Mouse (Mus musculus) intestine, embryonic 14.5 days (tissue): ENCODE measurements around the gene Fndc7. TPM values are rescaled to one million over a fixed set of nuclear protein-coding genes. Genes with fewer than 3 reads are reported as not detected.
"Not testable (repeated sequence)": the region's sequence is repeated elsewhere in the genome, so short reads cannot be mapped to it uniquely, and the experiment has no call there.

ENCODE experiments used
- ATAC-seq: fragments of 200-750 bp; cut with Nextera tagmentation; replicated peaks from 2 replicates; pipeline ENCODE4 v1.8.0; 2017; ENCODE audit warnings: low read depth, moderate number of reproducible peaks, moderate TSS enrichment, moderate library complexity; ENCODE audit not compliant: low FRiP score, low TSS enrichment
- DNase-seq: peaks from one replicate; pipeline ENCODE4 v3.0.0-alpha.2; 2018; ENCODE audit warnings: low spot score
- H3K27ac ChIP-seq: fragments of 300-500 bp; sonication (generic); 2 replicates; pipeline ENCODE4 v1.5.1; 2014; ENCODE audit warnings: low read depth, mild to moderate bottlenecking, control low read depth
- H3K27me3 ChIP-seq: fragments of 300-500 bp; sonication (generic); replicated peaks from 2 replicates; pipeline ENCODE4 v1.6.1; 2014; ENCODE audit warnings: low read length, control low read depth; ENCODE audit not compliant: control insufficient read depth, insufficient read depth
- H3K36me3 ChIP-seq: fragments of 300-500 bp; sonication (generic); 2 replicates; pipeline ENCODE4 v1.6.1; 2014; ENCODE audit warnings: low read length, control low read depth; ENCODE audit not compliant: control insufficient read depth, insufficient read depth
- H3K4me1 ChIP-seq: fragments of 300-500 bp; sonication (generic); replicated peaks from 2 replicates; pipeline ENCODE4 v1.6.1; 2014; ENCODE audit warnings: low read length, control low read depth, mixed read lengths; ENCODE audit not compliant: control insufficient read depth, insufficient read depth
- H3K4me2 ChIP-seq: fragments of 300-500 bp; sonication (generic); 2 replicates; pipeline ENCODE4 v1.6.1; 2014; ENCODE audit warnings: low read length
- H3K4me3 ChIP-seq: fragments of 300-500 bp; sonication (generic); 2 replicates; pipeline ENCODE4 v1.5.1; 2014; ENCODE audit warnings: low read depth, low read length, control low read depth, mixed read lengths
- H3K9ac ChIP-seq: fragments of 300-500 bp; sonication (generic); 2 replicates; pipeline ENCODE4 v1.6.1; 2014; ENCODE audit warnings: mild to moderate bottlenecking, low read length
- H3K9me3 ChIP-seq: fragments of 300-500 bp; sonication (generic); 2 replicates; pipeline ENCODE4 v1.6.1; 2016; ENCODE audit warnings: low read length, control low read depth; ENCODE audit not compliant: control insufficient read depth
- WGBS: fragments of 180-500 bp; shearing (Covaris S2); extraction: QIAGEN DNeasy Blood & Tissue Kit; methylation state at CpG from one replicate; pipeline ENCODE4 v1.1.7; 2014; 5-methylcytosine and 5-hydroxymethylcytosine counted together
- polyA plus RNA-seq: library from polyadenylated mRNA; unstranded; fragments of >200 nt; fragmentation: Nextera tagmentation; extraction: Ambion mirVana; gene quantifications from 2 replicates; pipeline ENCODE4 v1.2.1, GENCODE M21; 2014

The Fndc7 gene
- polyA plus RNA-seq, 1 experiment from 2014 or later: 0.09 TPM

DNA sequence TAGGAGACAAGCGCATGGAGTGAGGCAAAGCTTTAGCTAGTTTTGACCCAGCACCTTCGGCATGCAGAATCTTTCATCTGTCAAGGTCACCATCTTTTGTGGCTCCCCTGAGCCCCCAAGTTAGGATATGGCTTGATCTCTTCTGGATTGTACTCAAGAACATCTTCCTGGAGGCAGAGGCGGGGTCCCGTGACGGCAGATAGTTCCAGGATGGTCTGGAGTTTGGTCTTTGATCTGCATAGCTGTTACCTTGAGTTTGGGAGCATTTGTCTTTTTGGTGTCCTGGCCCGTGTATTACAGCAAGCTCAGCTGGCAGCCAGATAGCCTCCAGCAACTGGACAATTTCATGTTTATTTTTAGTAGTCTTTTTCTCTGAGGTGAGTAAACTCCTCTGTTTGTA, 45.8 kb downstream of the Fndc7 start:
- Histone ChIP-seq H3K4me2 (no peak overlapping the region), H3K27me3 (no peaks in the 10 kb centered on the region), H3K27ac (no peak overlapping the region), H3K9me3 (no peaks in the 10 kb centered on the region), H3K4me1 (peaks cover 3% of the 10 kb centered on the region), H3K9ac (no peak overlapping the region), H3K4me3 (no peak overlapping the region), H3K36me3 (no peaks in the 10 kb centered on the region)
- ATAC-seq (no peak), DNase-seq (peak; percentile 23)
- WGBS: 84% methylated on average over 6 of the region's 6 CpGs

- ATAC-seq (no peak; the same call in 1 of the 2 replicates), DNase-seq (no peak)
- H3K9me3 ChIP-seq: no peaks in the 10 kb centered on the region
- no peak overlapping the region for H3K27ac ChIP-seq
- no peak overlapping the region for H3K9ac ChIP-seq
- 56% methylated on average over 4 of the region's 4 CpGs for WGBS
- H3K36me3 ChIP-seq: peaks cover 7% of the 10 kb centered on the region; the same call in 1 of the 2 replicates
- H3K27me3 ChIP-seq: no peaks in the 10 kb centered on the region
- peaks cover 8% of the 10 kb centered on the region for H3K4me1 ChIP-seq
- 0 out of 2 replicates have a peak overlapping the region, but pooled peaks have one; percentile 76 for H3K4me3 ChIP-seq
- no peak overlapping the region for H3K4me2 ChIP-seq
Measured at GRCm38 (mm10) chr3:108840716-108841054, 49.1 kb downstream of the Fndc7 start.

DNA sequence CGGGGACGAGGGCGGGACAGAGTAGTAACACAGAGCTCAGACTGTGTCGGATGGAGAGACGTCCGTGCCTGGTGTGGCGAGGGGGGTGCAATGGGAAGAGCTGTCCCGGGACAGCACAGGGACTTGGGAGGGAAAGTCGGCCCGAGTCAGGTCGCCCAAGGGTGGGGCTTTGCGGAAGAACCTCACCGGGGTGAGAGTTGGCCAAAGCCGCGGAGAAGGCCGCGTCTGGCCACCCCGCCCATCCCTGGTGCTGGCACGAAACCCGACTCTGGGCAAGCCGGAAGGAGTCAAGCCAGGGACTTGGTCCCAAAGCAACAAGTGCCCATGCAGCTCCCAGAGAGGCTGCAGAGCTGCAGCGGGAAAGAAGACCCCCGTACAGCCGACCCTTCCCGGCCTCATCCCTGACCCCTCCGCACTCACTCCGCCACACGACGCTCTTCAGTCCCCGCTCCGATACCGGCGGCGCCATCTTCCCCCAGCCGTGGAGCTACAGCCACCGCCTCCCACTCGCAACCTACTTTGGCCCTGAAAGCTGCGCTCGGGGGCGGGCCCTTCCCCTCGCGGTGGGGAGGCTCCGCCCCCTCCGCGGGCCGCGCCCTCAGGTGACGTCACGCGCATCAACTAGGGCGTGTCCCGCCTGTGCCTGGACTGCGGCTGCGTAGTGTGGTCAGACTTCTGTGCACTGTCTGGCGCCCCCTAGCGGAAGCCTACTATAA, 49.6 kb downstream of the Fndc7 start, which contains the start of gene Stxbp3:
Stxbp3 (minus strand) TSS at position 527 of the 716 bp plus-strand sequence.
- Histone ChIP-seq H3K27ac (peak within 1 kb of the TSS; percentile 81), H3K9me3 (no peaks in the 10 kb centered on the region), H3K4me1 (peaks cover 8% of the 10 kb centered on the region), H3K9ac (peak within 1 kb of the TSS; percentile 67), H3K36me3 (peaks cover 7% of the 10 kb centered on the region; the same call in 1 of the 2 replicates), H3K4me2 (peak within 1 kb of the TSS; percentile 59), H3K27me3 (no peaks in the 10 kb centered on the region), H3K4me3 (peak within 1 kb of the TSS; percentile 76)
- DNase-seq (peak; percentile 99), ATAC-seq (peak; percentile 94)
- under 1% methylated on average over 56 of the region's 56 CpGs for WGBS

DNA sequence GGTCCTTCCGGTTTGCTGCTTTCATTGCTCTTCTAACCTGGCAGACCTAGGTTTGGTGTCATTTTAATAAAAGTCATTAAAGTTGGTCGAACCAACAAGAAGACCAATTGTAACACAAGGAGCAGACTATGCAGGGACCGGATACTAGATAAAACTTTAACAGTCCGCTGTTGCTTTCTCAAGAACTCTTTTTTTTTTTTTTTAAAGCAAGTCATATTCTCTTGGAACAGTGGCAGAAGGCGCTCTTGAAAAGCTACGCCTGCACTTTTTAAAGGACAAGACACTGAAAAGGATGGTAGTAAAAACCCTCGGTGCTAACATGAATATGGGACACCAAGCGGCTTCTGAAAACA, 50.2 kb downstream of the Fndc7 start:
- Histone ChIP-seq H3K36me3 (peaks cover 7% of the 10 kb centered on the region; the same call in 1 of the 2 replicates), H3K4me2 (peak overlapping the region; percentile 59), H3K27me3 (no peaks in the 10 kb centered on the region), H3K9me3 (no peaks in the 10 kb centered on the region), H3K27ac (peak overlapping the region; percentile 81), H3K4me3 (peak overlapping the region; percentile 76), H3K9ac (peak overlapping the region; percentile 67), H3K4me1 (peaks cover 8% of the 10 kb centered on the region)
- DNase-seq (no peak), ATAC-seq (no peak)
- whole genome bisulfite sequencing: 4% methylated on average over 8 of the region's 8 CpGs

GRCm38 (mm10) chr3:108838980-108839379, 50.8 kb downstream of the Fndc7 start:
- Histone ChIP-seq H3K4me2 (peak overlapping the region; percentile 59), H3K27ac (no peak overlapping the region), H3K9me3 (no peaks in the 10 kb centered on the region), H3K4me3 (peak overlapping the region; percentile 76), H3K36me3 (peaks cover 7% of the 10 kb centered on the region; the same call in 1 of the 2 replicates), H3K9ac (no peak overlapping the region), H3K27me3 (no peaks in the 10 kb centered on the region), H3K4me1 (peaks cover 8% of the 10 kb centered on the region)
- WGBS: 81% methylated on average over 7 of the region's 7 CpGs
- peak; percentile 15 for DNase-seq
- ATAC-seq: no peak

GRCm38 (mm10) chr3:108836931-108837330, 52.9 kb downstream of the Fndc7 start:
- H3K9ac ChIP-seq: no peak overlapping the region
- WGBS: 94% methylated on average over 6 of the region's 6 CpGs
- H3K27me3 ChIP-seq: no peaks in the 10 kb centered on the region
- peak; percentile 18 for DNase-seq
- H3K4me3 ChIP-seq: no peak overlapping the region
- no peak for ATAC-seq
- no peaks in the 10 kb centered on the region for H3K9me3 ChIP-seq
- peaks cover 7% of the 10 kb centered on the region; the same call in 1 of the 2 replicates for H3K36me3 ChIP-seq
- H3K4me1 ChIP-seq: peaks cover 8% of the 10 kb centered on the region
- H3K27ac ChIP-seq: no peak overlapping the region
- no peak overlapping the region for H3K4me2 ChIP-seq

GRCm38 (mm10) chr3:108833717-108834116, 56.1 kb downstream of the Fndc7 start:
- H3K4me2 ChIP-seq, ATAC-seq, H3K9ac ChIP-seq, H3K4me1 ChIP-seq, H3K4me3 ChIP-seq, H3K9me3 ChIP-seq, H3K27me3 ChIP-seq, H3K27ac ChIP-seq, H3K36me3 ChIP-seq: not testable (repeated sequence)
- WGBS: 97% methylated on average over 1 of the region's 1 CpGs
- DNase-seq: peak; percentile 12

DNA sequence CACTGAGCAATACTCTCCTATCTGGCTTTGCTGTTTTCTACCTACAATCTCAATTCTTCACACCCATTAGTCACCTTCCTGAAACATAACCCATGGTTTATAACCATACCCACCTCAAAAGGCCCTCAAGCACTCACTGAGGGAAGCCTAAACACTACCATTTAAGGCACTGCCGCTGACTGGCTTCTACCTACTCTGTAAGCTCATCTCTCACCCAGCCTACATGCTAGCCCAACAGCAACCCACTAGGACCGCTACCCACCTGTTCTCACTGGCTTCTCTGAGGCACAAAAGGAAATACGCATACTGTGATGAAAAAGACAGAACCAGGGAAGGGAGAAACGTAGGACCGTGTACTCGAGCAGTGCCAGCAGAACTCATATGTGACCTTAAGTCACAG, 58.1 kb downstream of the Fndc7 start:
- Histone ChIP-seq H3K27me3 (no peaks in the 10 kb centered on the region), H3K36me3 (peaks cover 13% of the 10 kb centered on the region)
- 92% methylated on average over 6 of the region's 6 CpGs for WGBS

GRCm38 (mm10) chr3:108830493-108830892, 59.3 kb downstream of the Fndc7 start:
- H3K4me1 ChIP-seq: no peaks in the 10 kb centered on the region
- H3K9ac ChIP-seq: no peak overlapping the region
- no peaks in the 10 kb centered on the region for H3K27me3 ChIP-seq
- H3K9me3 ChIP-seq: no peaks in the 10 kb centered on the region
- H3K4me2 ChIP-seq: no peak overlapping the region
- DNase-seq: no peak
- H3K4me3 ChIP-seq: no peak overlapping the region
- no peak for ATAC-seq
- H3K27ac ChIP-seq: no peak overlapping the region
- peaks cover 15% of the 10 kb centered on the region for H3K36me3 ChIP-seq
- 84% methylated on average over 11 of the region's 11 CpGs for WGBS

More for the DNA sequence above, 58.1 kb downstream of the Fndc7 start:
- no peak overlapping the region for H3K9ac ChIP-seq
- no peak overlapping the region for H3K4me2 ChIP-seq
- no peak for ATAC-seq
- DNase-seq: no peak
- no peak overlapping the region for H3K27ac ChIP-seq
- H3K4me3 ChIP-seq: no peak overlapping the region
- H3K9me3 ChIP-seq: no peaks in the 10 kb centered on the region
- H3K4me1 ChIP-seq: no peaks in the 10 kb centered on the region
